Mouse (Mus musculus) testis, adult 2 months (tissue): ENCODE results near the gene Ppat. TPM values are rescaled to one million over a fixed set of nuclear protein-coding genes. Genes with fewer than 3 reads are reported as not detected.
"Not testable (repeated sequence)": the region's sequence is repeated elsewhere in the genome, so short reads cannot be mapped to it uniquely, and the experiment has no call there.

ENCODE experiments used
- H3K27ac ChIP-seq: fragments of 200-500 bp; 2 replicates; pipeline ENCODE4 v1.5.1; 2012; ENCODE audit warnings: low read depth, low read length; ENCODE audit not compliant: control insufficient read depth, insufficient read depth
- H3K27me3 ChIP-seq: fragments of 200-500 bp; 2 replicates; pipeline ENCODE4 v1.6.1; 2012; ENCODE audit warnings: mild to moderate bottlenecking, low read length, moderate library complexity; ENCODE audit not compliant: control insufficient read depth, insufficient read depth
- H3K36me3 ChIP-seq: fragments of 200-500 bp; 2 replicates; pipeline ENCODE4 v1.6.1; 2012; ENCODE audit warnings: mild to moderate bottlenecking, low read length; ENCODE audit not compliant: control insufficient read depth, insufficient read depth
- H3K4me1 ChIP-seq: fragments of 200-500 bp; 2 replicates; pipeline ENCODE4 v1.6.1; 2012; ENCODE audit warnings: low read length; ENCODE audit not compliant: control insufficient read depth, insufficient read depth
- H3K4me3 ChIP-seq: fragments of 200-500 bp; 2 replicates; pipeline ENCODE4 v1.5.1; 2012; ENCODE audit warnings: low read depth, mild to moderate bottlenecking, low read length, moderate library complexity, mixed read lengths; ENCODE audit not compliant: control insufficient read depth
- CTCF ChIP-seq: fragments of 200-500 bp; IDR thresholded peaks from 2 replicates; pipeline ENCODE4 v1.5.1; 2012; ENCODE audit warnings: low read depth, mild to moderate bottlenecking, inconsistent platforms, low read length, moderate library complexity; ENCODE audit not compliant: control insufficient read depth, insufficient read depth, insufficient replicate concordance
- POLR2A ChIP-seq: fragments of 200-500 bp; IDR thresholded peaks from 2 replicates; pipeline ENCODE4 v1.6.1; 2012; ENCODE audit warnings: low read depth, mild to moderate bottlenecking, inconsistent platforms, low read length, moderate library complexity; ENCODE audit not compliant: control insufficient read depth
- polyA plus RNA-seq: library from polyadenylated mRNA; depleted of rRNA; stranded (reverse); fragments of >200 nt; gene quantifications from 2 replicates; pipeline ENCODE4 v1.2.3, GENCODE M21; 2012

Ppat gene
- polyA plus RNA-seq, 1 experiment, result 4.0 TPM

DNA sequence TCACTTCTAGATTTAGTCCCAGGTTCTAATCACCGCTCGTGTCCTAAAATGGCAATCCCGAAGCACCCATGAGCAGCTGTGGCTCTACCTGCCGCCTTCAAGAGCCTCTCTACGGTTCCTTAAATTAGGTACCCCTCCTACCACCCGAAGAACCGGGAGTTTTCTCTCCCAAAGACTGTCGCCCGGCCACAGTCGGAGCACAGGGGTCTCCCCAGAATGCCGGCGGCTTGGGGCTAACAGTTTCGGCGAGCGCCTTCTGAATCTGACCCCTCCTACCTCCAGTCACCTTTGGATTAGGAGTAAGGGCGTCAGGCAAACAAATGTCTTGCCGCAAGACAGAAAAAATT, 22.8 kb upstream of the Ppat start:
- peak overlapping the region; percentile 89 for H3K4me3 ChIP-seq
- peaks cover 2% of the 10 kb centered on the region for H3K36me3 ChIP-seq
- H3K27ac ChIP-seq, result peak overlapping the region; percentile 67
- peaks cover 2% of the 10 kb centered on the region; the same call in 1 of the 2 replicates for H3K4me1 ChIP-seq
- TF ChIP-seq POLR2A (no peak), CTCF (no peak)
- H3K27me3 ChIP-seq, result no peaks in the 10 kb centered on the region

DNA sequence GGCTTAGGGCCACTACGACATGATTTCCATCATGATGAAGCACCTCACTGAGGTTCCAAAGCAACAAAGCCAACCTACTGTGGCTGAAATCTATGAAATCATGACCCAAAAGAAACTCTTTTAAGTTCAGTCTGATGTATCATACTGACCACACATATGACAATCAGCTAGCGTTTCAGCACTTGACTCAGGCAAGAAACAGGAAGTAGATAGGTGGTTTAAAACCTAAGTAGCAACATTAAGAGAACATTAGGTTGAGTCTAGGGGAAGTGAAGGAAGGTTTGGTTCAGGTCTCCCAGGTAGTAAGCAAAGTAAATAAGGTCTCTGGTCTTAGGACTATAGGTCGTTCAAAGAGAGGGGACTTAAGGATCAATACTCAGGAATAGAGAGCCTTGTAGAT, 22.1 kb upstream of the Ppat start:
- TF ChIP-seq CTCF (no peak), POLR2A (no peak)
- no peak overlapping the region for H3K27ac ChIP-seq
- H3K36me3 ChIP-seq, result peaks cover under 1% of the 10 kb centered on the region
- H3K4me1 ChIP-seq, result peaks cover 2% of the 10 kb centered on the region; the same call in 1 of the 2 replicates
- peak overlapping the region; percentile 89; the same call in 1 of the 2 replicates for H3K4me3 ChIP-seq
- H3K27me3 ChIP-seq, result no peaks in the 10 kb centered on the region

- H3K4me3 ChIP-seq, H3K27ac ChIP-seq, H3K27me3 ChIP-seq, H3K4me1 ChIP-seq, H3K36me3 ChIP-seq: not testable (repeated sequence)
Measured at GRCm38 (mm10) chr5:76971115-76971514, 19.7 kb upstream of the Ppat start.

DNA sequence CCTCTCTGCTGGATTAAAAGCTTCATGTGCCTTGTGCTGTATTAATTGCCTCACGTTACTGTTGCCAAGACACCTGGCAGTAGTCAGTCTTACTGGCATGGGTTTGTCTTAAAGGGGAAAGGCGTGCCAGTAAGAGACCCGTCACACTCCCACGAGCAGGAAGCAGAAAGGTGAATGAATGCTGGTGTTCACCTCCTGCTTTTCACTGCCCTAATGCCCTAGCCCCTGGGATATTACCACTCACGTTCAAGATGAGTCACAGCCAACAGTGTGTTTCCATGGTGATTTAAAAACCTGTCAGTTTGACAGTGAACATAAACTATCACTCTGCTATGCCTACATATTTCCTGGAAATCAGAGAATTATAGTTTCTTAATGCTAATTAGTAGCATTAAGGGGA, 17.9 kb upstream of the Ppat start:
- no peaks in the 10 kb centered on the region for H3K27me3 ChIP-seq
- TF ChIP-seq POLR2A, result no peak
- no peak for TF ChIP-seq CTCF
- no peak overlapping the region for H3K4me3 ChIP-seq
- H3K4me1 ChIP-seq, result no peaks in the 10 kb centered on the region
- no peaks in the 10 kb centered on the region for H3K36me3 ChIP-seq
- H3K27ac ChIP-seq, result no peak overlapping the region

DNA sequence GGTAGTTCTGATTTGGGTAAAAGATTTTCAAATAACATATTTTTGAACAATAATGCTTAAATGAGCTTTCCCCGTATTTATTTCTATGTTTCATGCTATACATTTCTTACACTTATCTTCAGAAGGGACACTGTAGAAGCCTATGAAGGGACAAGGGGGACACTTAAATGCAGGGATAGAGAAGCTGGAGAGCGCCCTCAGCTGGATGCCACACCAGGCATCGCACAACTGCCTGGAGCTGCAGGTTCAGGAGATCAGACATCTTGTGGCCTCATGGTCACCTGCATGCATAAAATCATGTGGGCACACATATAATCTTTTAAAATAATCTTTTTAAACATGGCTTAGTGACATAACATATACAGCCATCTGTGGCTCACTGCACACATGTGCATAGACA, 13.3 kb upstream of the Ppat start:
- Histone ChIP-seq H3K36me3 (peaks cover 2% of the 10 kb centered on the region; the same call in 1 of the 2 replicates), H3K27me3 (no peaks in the 10 kb centered on the region), H3K4me3 (no peak overlapping the region), H3K4me1 (no peaks in the 10 kb centered on the region), H3K27ac (no peak overlapping the region)
- no peak for TF ChIP-seq POLR2A
- TF ChIP-seq CTCF, result peak; percentile 9; the same call in 1 of the 2 replicates

DNA sequence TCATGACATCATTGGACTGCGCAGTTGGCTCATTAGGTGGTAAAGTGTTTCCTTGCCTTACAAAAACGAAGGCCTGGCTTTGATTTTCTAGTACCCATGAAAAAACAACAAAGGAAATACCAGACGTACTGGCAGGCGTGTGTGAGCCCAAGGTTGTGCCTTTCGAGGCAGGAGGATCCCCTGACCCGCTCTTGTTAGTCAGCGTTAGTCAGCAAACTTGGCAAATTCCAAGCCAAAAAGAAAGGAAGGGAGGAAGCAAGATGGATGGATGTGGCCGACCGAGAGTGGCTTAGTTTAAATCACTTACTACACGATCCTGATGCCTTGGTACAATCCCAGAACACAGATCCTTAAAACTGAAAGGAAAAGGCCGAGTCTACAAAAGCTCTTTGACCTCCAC, 11.2 kb upstream of the Ppat start:
- no peaks in the 10 kb centered on the region for H3K4me1 ChIP-seq
- no peaks in the 10 kb centered on the region for H3K27me3 ChIP-seq
- H3K36me3 ChIP-seq, result peaks cover 2% of the 10 kb centered on the region; the same call in 1 of the 2 replicates
- TF ChIP-seq POLR2A (no peak), CTCF (no peak)
- H3K4me3 ChIP-seq, result no peak overlapping the region
- no peak overlapping the region for H3K27ac ChIP-seq

DNA sequence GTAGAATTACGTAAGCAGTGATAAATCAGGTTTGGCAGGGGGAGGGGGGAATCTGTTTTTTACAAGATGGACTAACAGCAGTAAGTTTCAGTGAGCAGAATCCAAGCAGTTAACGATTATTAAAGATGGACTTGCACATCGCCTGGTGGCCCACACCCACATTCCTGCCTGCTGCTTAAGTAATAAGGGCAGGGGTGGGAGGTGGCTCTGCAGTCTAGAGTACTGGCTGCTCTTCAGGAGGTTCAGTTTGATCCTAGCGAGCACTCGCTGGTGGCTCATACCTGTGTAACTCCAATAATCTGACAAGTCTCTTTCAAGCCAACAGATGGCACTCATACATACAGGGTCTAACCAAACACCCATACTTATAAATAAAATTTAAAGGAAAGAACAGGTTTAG, 8.2 kb upstream of the Ppat start:
- no peak for TF ChIP-seq CTCF
- TF ChIP-seq POLR2A, result no peak
- H3K4me1 ChIP-seq, result no peaks in the 10 kb centered on the region
- no peak overlapping the region for H3K27ac ChIP-seq
- peaks cover 2% of the 10 kb centered on the region; the same call in 1 of the 2 replicates for H3K36me3 ChIP-seq
- no peaks in the 10 kb centered on the region for H3K27me3 ChIP-seq
- H3K4me3 ChIP-seq, result no peak overlapping the region

DNA sequence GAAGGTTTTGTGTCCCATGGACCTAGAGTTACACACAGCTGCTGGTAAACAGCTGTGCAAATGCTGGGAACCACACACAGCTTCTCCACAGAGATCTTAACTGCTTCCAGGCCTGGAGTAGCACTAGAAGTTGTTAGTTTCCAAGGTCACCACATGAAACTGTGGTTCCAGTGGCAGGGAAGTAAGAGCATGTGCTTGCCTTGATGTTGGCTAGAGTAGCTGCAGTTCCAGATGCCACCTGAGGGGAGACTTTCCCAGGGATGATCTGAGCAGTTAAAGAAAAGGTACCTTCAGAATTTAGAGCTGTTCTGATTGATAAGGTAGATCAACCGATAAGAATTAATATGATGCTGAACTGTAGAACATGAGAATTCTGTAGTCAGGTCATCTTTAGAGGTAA, 6.6 kb upstream of the Ppat start:
- no peak overlapping the region for H3K4me3 ChIP-seq
- peaks cover 2% of the 10 kb centered on the region; the same call in 1 of the 2 replicates for H3K36me3 ChIP-seq
- H3K27ac ChIP-seq, result no peak overlapping the region
- no peaks in the 10 kb centered on the region for H3K4me1 ChIP-seq
- no peaks in the 10 kb centered on the region for H3K27me3 ChIP-seq
- TF ChIP-seq POLR2A, result no peak
- TF ChIP-seq CTCF, result no peak
